In the genomic region with DNA sequence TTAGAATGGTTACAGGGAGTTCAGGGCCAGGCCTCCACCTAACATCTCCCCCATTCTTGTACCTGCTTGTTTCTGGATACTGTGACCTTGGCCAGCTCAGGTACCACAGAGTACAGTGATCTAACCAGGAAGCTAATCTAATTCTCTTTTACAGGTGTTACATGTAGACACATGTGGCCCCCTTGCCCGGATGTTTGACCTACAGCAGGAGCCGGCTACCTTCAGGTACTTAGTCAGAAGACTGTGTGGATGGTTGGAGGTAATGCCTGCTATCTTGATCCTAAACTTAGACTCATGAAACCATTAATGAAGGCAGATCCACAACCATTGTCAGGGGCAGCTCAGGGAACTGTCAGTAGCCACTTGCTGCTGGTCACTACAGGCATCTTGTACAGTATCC, we compare ENCODE assay signal across 15 mouse cellular contexts. TPM values are rescaled to one million over a fixed set of nuclear protein-coding genes. Genes with fewer than 3 reads are reported as not detected.
DNase-seq lines count a peak whose midpoint lies in the region; ATAC-seq and TF ChIP-seq lines count a peak whose summit lies in the region.
"Had no signal": no experiment of that assay in that cellular context is flagged by ENCODE, and none has a peak within 500 bp of the region (broad histone marks: within the 10 kb centered on the region; RNA-seq: fewer than 3 reads in every experiment).

No protein-coding gene starts in this region.

- no peak overlapping the region for H3K9ac ChIP-seq in hindbrain, postnatal 0 days (replicated peaks; ENCODE audit: low read length)
- H3K9ac ChIP-seq in neural tube, embryonic 11.5 days (ENCODE audit: low read length) = peak overlapping the region; percentile 57; the same call in 1 of the 2 replicates
- H3K9ac ChIP-seq in liver, embryonic 15.5 days = 0 out of 2 replicates have a peak overlapping the region, but pooled peaks have one; percentile 23
- H3K9ac ChIP-seq: limb, embryonic 15.5 days had no signal

- H3K4me1 ChIP-seq in hindbrain, embryonic 10.5 days (replicated peaks) = peaks cover 43% of the 10 kb centered on the region
- peaks cover 10% of the 10 kb centered on the region for H3K4me1 ChIP-seq in hindbrain, postnatal 0 days (ENCODE audit: insufficient read depth, low read length)
- peaks cover 12% of the 10 kb centered on the region for H3K4me1 ChIP-seq in neural tube, embryonic 11.5 days (ENCODE audit: control insufficient read depth, insufficient read depth, low read length)
- H3K4me1 ChIP-seq in liver, embryonic 15.5 days (replicated peaks) = peaks cover 85% of the 10 kb centered on the region

- ATAC-seq in hindbrain, postnatal 0 days = no peak
- no peak for ATAC-seq in neural tube, embryonic 11.5 days (ENCODE audit: insufficient read depth, low FRiP score, low TSS enrichment)
- no peak for ATAC-seq in liver, embryonic 15.5 days (ENCODE audit: insufficient read depth)
- ATAC-seq in CD4-positive, CD25-positive, alpha-beta regulatory T cell, adult 4 months = no peak

- WGBS in hindbrain, embryonic 10.5 days = 94% methylated on average over 2 of the region's 2 CpGs
- WGBS in hindbrain, postnatal 0 days = 90% methylated on average over 2 of the region's 2 CpGs
- WGBS in neural tube, embryonic 11.5 days = 98% methylated on average over 2 of the region's 2 CpGs
- WGBS in liver, embryonic 15.5 days (ENCODE audit: insufficient replicate concordance) = 84% methylated on average over 2 of the region's 2 CpGs

- DNase-seq in hindbrain, embryonic 10.5 days (ENCODE audit: low spot score) = no peak
- DNase-seq in hindbrain, postnatal 0 days (ENCODE audit: low spot score) = no peak
- no peak for DNase-seq in neural tube, embryonic 11.5 days (ENCODE audit: low spot score)
- no peak for DNase-seq in neural tube, embryonic 10.5 days (ENCODE audit: extremely low spot score, low spot score)
- no peak for DNase-seq in lung, postnatal 10 days
- no peak for DNase-seq in frontal cortex, adult 2 months (ENCODE audit: extremely low spot score in 1 of 2, low spot score in 1 of 2)
- DNase-seq: adrenal gland, adult 8-10 months; cerebellum, postnatal 36 days; right cerebral cortex, postnatal 25 days had no signal

- no peak overlapping the region for H3K4me2 ChIP-seq in hindbrain, postnatal 0 days (ENCODE audit: low read depth, low read length)
- H3K4me2 ChIP-seq in neural tube, embryonic 11.5 days (ENCODE audit: low read depth) = no peak overlapping the region
- peak overlapping the region; percentile 96 for H3K4me2 ChIP-seq in liver, embryonic 15.5 days

- TF ChIP-seq CTCF in hindbrain, postnatal 0 days (IDR thresholded peaks at IDR 0.05; ENCODE audit: low read depth) = no peak

- H3K4me3 ChIP-seq in hindbrain, embryonic 10.5 days = peak overlapping the region; percentile 83; the same call in 1 of the 2 replicates
- H3K4me3 ChIP-seq in hindbrain, postnatal 0 days (ENCODE audit: low read length) = no peak overlapping the region
- no peak overlapping the region for H3K4me3 ChIP-seq in neural tube, embryonic 11.5 days (ENCODE audit: low read depth, low read length)
- no peak overlapping the region for H3K4me3 ChIP-seq in liver, embryonic 15.5 days (replicated peaks)

- no peaks in the 10 kb centered on the region for H3K9me3 ChIP-seq in hindbrain, embryonic 10.5 days
- no peaks in the 10 kb centered on the region for H3K9me3 ChIP-seq in hindbrain, postnatal 0 days (ENCODE audit: low read length)
- no peaks in the 10 kb centered on the region for H3K9me3 ChIP-seq in neural tube, embryonic 11.5 days (ENCODE audit: control insufficient read depth, low read length)
- H3K9me3 ChIP-seq in liver, embryonic 15.5 days (replicated peaks) = no peaks in the 10 kb centered on the region
- H3K9me3 ChIP-seq: intestine, embryonic 15.5 days; limb, embryonic 15.5 days had no signal

- H3K27me3 ChIP-seq in hindbrain, embryonic 10.5 days (ENCODE audit: insufficient read depth, poor library complexity, severe bottlenecking) = no peaks in the 10 kb centered on the region
- H3K27me3 ChIP-seq in hindbrain, postnatal 0 days (ENCODE audit: insufficient read depth, low read length) = no peaks in the 10 kb centered on the region
- no peaks in the 10 kb centered on the region for H3K27me3 ChIP-seq in neural tube, embryonic 11.5 days (ENCODE audit: control insufficient read depth, insufficient read depth, low read length)
- no peaks in the 10 kb centered on the region for H3K27me3 ChIP-seq in liver, embryonic 15.5 days
- H3K27me3 ChIP-seq: intestine, embryonic 15.5 days; limb, embryonic 15.5 days had no signal

- H3K36me3 ChIP-seq in hindbrain, embryonic 10.5 days = peaks cover 27% of the 10 kb centered on the region
- peaks cover 4% of the 10 kb centered on the region for H3K36me3 ChIP-seq in hindbrain, postnatal 0 days (ENCODE audit: insufficient read depth, low read length)
- peaks cover 1% of the 10 kb centered on the region; the same call in 1 of the 2 replicates for H3K36me3 ChIP-seq in neural tube, embryonic 11.5 days (ENCODE audit: control insufficient read depth, insufficient read depth, low read length)
- peaks cover 20% of the 10 kb centered on the region for H3K36me3 ChIP-seq in liver, embryonic 15.5 days (replicated peaks)

- H3K27ac ChIP-seq in hindbrain, embryonic 10.5 days = 0 out of 2 replicates have a peak overlapping the region, but pooled peaks have one; percentile 95
- no peak overlapping the region for H3K27ac ChIP-seq in hindbrain, postnatal 0 days
- H3K27ac ChIP-seq in neural tube, embryonic 11.5 days (ENCODE audit: low read depth, low read length) = no peak overlapping the region
- peak overlapping the region; percentile 94 for H3K27ac ChIP-seq in liver, embryonic 15.5 days (replicated peaks)

RNA-seq across cellular contexts. Expression of a gene that starts 1.8 kb away (rescaled TPM):
- polyA plus RNA-seq in hindbrain, embryonic 10.5 days (2016; fragmentation: Nextera tagmentation; extraction: Ambion mirVana) = 14.9 and 17.3 TPM in 2 replicates
- total RNA-seq in hindbrain, postnatal 0 days (2014; rRNA removed) = 9.5 and 19.7 TPM in 2 replicates
- 5.7 and 7.2 TPM in 2 replicates for polyA plus RNA-seq in hindbrain, postnatal 0 days (2015; fragmentation: Nextera tagmentation; extraction: Ambion mirVana)
- 9.1 and 9.5 TPM in 2 replicates for polyA plus RNA-seq in neural tube, embryonic 11.5 days (2014; fragmentation: Nextera tagmentation; extraction: Ambion mirVana)
- polyA plus RNA-seq in liver, embryonic 15.5 days (2015; fragmentation: Nextera tagmentation; extraction: Ambion mirVana) = 11.0 and 12.1 TPM in 2 replicates
- polyA plus RNA-seq in CD4-positive, CD25-positive, alpha-beta regulatory T cell, adult 4 months (2017; shearing (Covaris generic)) = 1 to 10 TPM; 2.2 to 4.5 TPM
- polyA plus RNA-seq in frontal cortex, adult 2 months (2012; rRNA removed) = 4.8 and 5.5 TPM in 2 replicates

RNA-seq across cellular contexts. Expression of a gene that starts 1.9 kb away (rescaled TPM):
- polyA plus RNA-seq in hindbrain, embryonic 10.5 days (2016; fragmentation: Nextera tagmentation; extraction: Ambion mirVana) = 96.8 and 115 TPM in 2 replicates
- 115 and 120 TPM in 2 replicates for total RNA-seq in hindbrain, postnatal 0 days (2014; rRNA removed)
- 189 and 204 TPM in 2 replicates for polyA plus RNA-seq in hindbrain, postnatal 0 days (2015; fragmentation: Nextera tagmentation; extraction: Ambion mirVana)
- polyA plus RNA-seq in neural tube, embryonic 11.5 days (2014; fragmentation: Nextera tagmentation; extraction: Ambion mirVana) = 111 and 122 TPM in 2 replicates
- polyA plus RNA-seq in liver, embryonic 15.5 days (2015; fragmentation: Nextera tagmentation; extraction: Ambion mirVana) = 83.0 and 98.2 TPM in 2 replicates
- polyA plus RNA-seq in CD4-positive, CD25-positive, alpha-beta regulatory T cell, adult 4 months (2017; shearing (Covaris generic)) = 1 to 10 TPM; 3.8 to 4.3 TPM
- 243 and 245 TPM in 2 replicates for polyA plus RNA-seq in frontal cortex, adult 2 months (2012; rRNA removed)

RNA-seq across cellular contexts. Expression of a gene that starts 18.1 kb away (rescaled TPM):
- polyA plus RNA-seq in hindbrain, embryonic 10.5 days (2016; fragmentation: Nextera tagmentation; extraction: Ambion mirVana) = 3.9 and 4.0 TPM in 2 replicates
- total RNA-seq in hindbrain, postnatal 0 days (2014; rRNA removed) = 0.14 TPM in 1 of 2 replicates, not detected in the other
- 0.29 and 0.40 TPM in 2 replicates for polyA plus RNA-seq in hindbrain, postnatal 0 days (2015; fragmentation: Nextera tagmentation; extraction: Ambion mirVana)
- 1.9 and 2.0 TPM in 2 replicates for polyA plus RNA-seq in neural tube, embryonic 11.5 days (2014; fragmentation: Nextera tagmentation; extraction: Ambion mirVana)
- 0.60 and 0.91 TPM in 2 replicates for polyA plus RNA-seq in liver, embryonic 15.5 days (2015; fragmentation: Nextera tagmentation; extraction: Ambion mirVana)
- 1 to 10 TPM; 8.5 to 9.6 TPM for polyA plus RNA-seq in CD4-positive, CD25-positive, alpha-beta regulatory T cell, adult 4 months (2017; shearing (Covaris generic))
- polyA plus RNA-seq in frontal cortex, adult 2 months (2012; rRNA removed) = 0.17 and 0.20 TPM in 2 replicates
- total RNA-seq: gastrocnemius, postnatal 36 days; layer of hippocampus, postnatal 10 days had no signal

RNA-seq across cellular contexts. Expression of a gene that starts 19.9 kb away (rescaled TPM):
- 58.5 and 59.0 TPM in 2 replicates for polyA plus RNA-seq in hindbrain, embryonic 10.5 days (2016; fragmentation: Nextera tagmentation; extraction: Ambion mirVana)
- total RNA-seq in hindbrain, postnatal 0 days (2014; rRNA removed) = 24.5 and 35.7 TPM in 2 replicates
- polyA plus RNA-seq in hindbrain, postnatal 0 days (2015; fragmentation: Nextera tagmentation; extraction: Ambion mirVana) = 19.6 and 23.3 TPM in 2 replicates
- polyA plus RNA-seq in neural tube, embryonic 11.5 days (2014; fragmentation: Nextera tagmentation; extraction: Ambion mirVana) = 34.4 and 45.7 TPM in 2 replicates
- polyA plus RNA-seq in liver, embryonic 15.5 days (2015; fragmentation: Nextera tagmentation; extraction: Ambion mirVana) = 27.3 and 33.4 TPM in 2 replicates
- polyA plus RNA-seq in CD4-positive, CD25-positive, alpha-beta regulatory T cell, adult 4 months (2017; shearing (Covaris generic)) = 10 to 100 TPM; 14.2 to 15.9 TPM
- polyA plus RNA-seq in frontal cortex, adult 2 months (2012; rRNA removed) = 1.8 and 2.3 TPM in 2 replicates

RNA-seq across cellular contexts. Expression of a gene that starts 23.1 kb away (rescaled TPM):
- 68.4 and 72.4 TPM in 2 replicates for polyA plus RNA-seq in hindbrain, embryonic 10.5 days (2016; fragmentation: Nextera tagmentation; extraction: Ambion mirVana)
- total RNA-seq in hindbrain, postnatal 0 days (2014; rRNA removed) = 65.2 and 74.3 TPM in 2 replicates
- polyA plus RNA-seq in hindbrain, postnatal 0 days (2015; fragmentation: Nextera tagmentation; extraction: Ambion mirVana) = 55.3 and 55.7 TPM in 2 replicates
- polyA plus RNA-seq in neural tube, embryonic 11.5 days (2014; fragmentation: Nextera tagmentation; extraction: Ambion mirVana) = 69.5 and 69.7 TPM in 2 replicates
- 64.3 and 76.1 TPM in 2 replicates for polyA plus RNA-seq in liver, embryonic 15.5 days (2015; fragmentation: Nextera tagmentation; extraction: Ambion mirVana)
- polyA plus RNA-seq in CD4-positive, CD25-positive, alpha-beta regulatory T cell, adult 4 months (2017; shearing (Covaris generic)) = 100 to 1,000 TPM; 121 to 188 TPM
- 34.5 and 36.4 TPM in 2 replicates for polyA plus RNA-seq in frontal cortex, adult 2 months (2012; rRNA removed)

Comparison
In these comparisons a context has a peak if more than half of its experiments do, and no peak if none do; other contexts are left out.
1. H3K27ac ChIP-seq: peak in hindbrain, embryonic 10.5 days (single experiment) and liver, embryonic 15.5 days (single experiment); none in hindbrain, postnatal 0 days (single experiment) and neural tube, embryonic 11.5 days (single experiment).
2. RNA of a gene that starts 1.9 kb away (polyA plus RNA-seq): 243 to 245 TPM in frontal cortex, adult 2 months, 189 to 204 TPM in hindbrain, postnatal 0 days, 111 to 122 TPM in neural tube, embryonic 11.5 days, 96.8 to 115 TPM in hindbrain, embryonic 10.5 days and 83.0 to 98.2 TPM in liver, embryonic 15.5 days; 3.8 to 4.3 TPM in CD4-positive, CD25-positive, alpha-beta regulatory T cell, adult 4 months; every median in the first group is over 10 times any median in the second.